Mouse (Mus musculus) macrophage (primary cell): ENCODE results near the gene Lamc2. TPM values are rescaled to one million over a fixed set of nuclear protein-coding genes. Genes with fewer than 3 reads are reported as not detected.

Source experiments
- H3K27ac ChIP-seq: fragments of 350-480 bp; formaldehyde crosslinking; 2 replicates; pipeline ENCODE4 v1.9.0; 2021
- H3K36me3 ChIP-seq: fragments of 350-480 bp; formaldehyde crosslinking; 2 replicates; pipeline ENCODE4 v1.9.0; 2021; ENCODE audit errors: inconsistent target
- H3K4me3 ChIP-seq: fragments of 350-480 bp; formaldehyde crosslinking; 2 replicates; pipeline ENCODE4 v1.9.0; 2021; ENCODE audit errors: inconsistent target
- H3K79me2 ChIP-seq: fragments of 350-480 bp; formaldehyde crosslinking; 2 replicates; pipeline ENCODE4 v1.9.0; 2021; ENCODE audit errors: inconsistent target
- WGBS: methylation state at CpG from one replicate; pipeline ENCODE4 v1.1.7; 2026; ENCODE audit warnings: inconsistent platforms; ENCODE audit not compliant: missing documents; 5-methylcytosine and 5-hydroxymethylcytosine counted together
- polyA plus RNA-seq: library from polyadenylated mRNA; stranded (reverse); fragments of 250-400 nt; gene quantifications from 3 replicates; pipeline ENCODE4 v1.2.4, GENCODE M21; 2018; ENCODE audit warnings: inconsistent platforms
- total RNA-seq, 78 experiments: library from RNA; depleted of rRNA; stranded (reverse); fragments of 250-400 nt; gene quantifications; 1 replicate in 9 of 78; 2 replicates in 24 of 78; 3 replicates in 43 of 78; 4 replicates in 2 of 78; pipeline ENCODE4 v1.2.4; 2018; ENCODE audit warnings: inconsistent platforms in 56 of 78

Lamc2 gene
- 1 to 10 TPM in 1 of 26 experiments, under 1 TPM in 1, not detected in 24; 0.92 to 1.2 TPM for total RNA-seq (2018; cell fraction: chromatin; rRNA removed)
- total RNA-seq (2018; cell fraction: cytosol; rRNA removed), result under 1 TPM in 10 of 26 experiments, not detected in 16; under 0.01 to 0.27 (median 0.05) TPM
- total RNA-seq (2018; cell fraction: nucleus; rRNA removed), result under 1 TPM in 1 of 26 experiments, not detected in 25; 0.35 TPM
- not detected in 3 replicates for polyA plus RNA-seq

DNA sequence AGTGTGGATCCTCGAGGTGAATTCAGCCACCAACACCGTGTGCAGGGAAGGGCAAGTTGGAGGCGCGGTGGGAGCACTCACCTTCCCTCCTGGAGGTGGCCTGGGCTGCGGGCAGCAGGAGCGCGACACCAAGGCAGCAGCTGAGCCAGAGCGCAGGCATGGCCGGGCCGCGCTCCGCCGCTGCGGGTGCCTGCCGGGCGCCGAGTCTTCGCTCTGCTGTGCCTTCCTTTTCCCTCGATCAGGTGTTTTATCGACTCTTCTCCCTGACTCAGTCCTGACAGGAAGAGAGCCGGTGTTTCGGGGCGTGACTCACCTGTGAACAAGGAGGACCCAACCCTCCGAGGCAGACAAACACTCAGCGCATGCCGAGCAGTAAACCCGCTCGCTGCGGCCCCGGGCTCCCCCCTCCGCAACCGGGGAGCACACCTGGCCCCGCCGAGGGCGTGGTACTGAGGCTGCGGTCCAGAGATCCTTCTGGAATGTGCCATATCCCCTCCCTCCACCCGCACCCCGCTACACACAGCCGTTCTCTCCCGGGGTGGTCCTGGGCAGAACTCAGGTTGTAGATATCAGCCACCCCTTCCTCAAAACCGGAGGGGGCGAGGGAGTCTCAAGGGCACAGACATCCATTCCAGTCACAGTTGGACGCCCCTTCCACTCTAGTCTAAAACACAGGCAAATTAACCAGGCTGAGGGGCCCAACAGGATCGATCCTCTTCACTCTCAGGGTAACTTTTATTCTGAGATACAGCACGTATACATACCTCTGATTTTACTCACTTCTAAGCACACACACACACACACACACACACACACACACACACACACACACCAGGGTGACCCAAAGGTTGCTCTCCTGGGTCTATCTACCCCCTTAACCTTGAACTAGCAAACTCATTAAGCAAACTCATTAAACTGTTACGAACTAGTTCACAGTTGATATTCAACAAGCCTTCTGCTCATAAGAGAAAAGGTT, at the start of gene Lamc2:
Lamc2 (minus strand) TSS at position 620 of the 976 bp plus-strand sequence.
- H3K36me3 ChIP-seq, result no peaks in the 10 kb centered on the region
- WGBS, result 7% methylated on average over 46 of the region's 46 CpGs
- no peak within 1 kb of the TSS for H3K4me3 ChIP-seq
- no peak within 1 kb of the TSS for H3K27ac ChIP-seq
- H3K79me2 ChIP-seq, result no peaks in the 10 kb centered on the region

DNA sequence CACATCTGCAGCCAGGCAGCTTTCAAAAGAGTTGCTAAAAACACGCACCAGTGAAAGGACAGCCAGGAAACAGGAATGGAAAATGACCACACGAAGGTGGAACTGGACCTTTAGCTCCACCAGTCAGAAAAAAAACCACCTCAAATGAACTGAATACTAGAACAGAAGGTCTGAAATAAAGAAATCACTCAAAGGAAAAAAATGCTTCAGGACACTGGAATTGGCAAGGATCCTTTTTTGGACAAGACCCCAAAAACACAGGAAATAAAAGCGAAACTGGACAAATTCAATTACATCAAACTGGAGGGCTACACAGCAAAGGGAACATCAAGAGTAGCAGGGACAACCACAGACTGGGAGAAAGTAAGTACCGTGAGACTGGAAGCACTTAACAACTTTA, 49.3 kb upstream of the Lamc2 start:
- no peak overlapping the region for H3K27ac ChIP-seq
- no peaks in the 10 kb centered on the region for H3K79me2 ChIP-seq
- WGBS, result 72% methylated on average over 4 of the region's 4 CpGs
- 0 out of 2 replicates have a peak, but pooled peaks cover 6% of the 10 kb centered on the region for H3K36me3 ChIP-seq
- no peak overlapping the region for H3K4me3 ChIP-seq

DNA sequence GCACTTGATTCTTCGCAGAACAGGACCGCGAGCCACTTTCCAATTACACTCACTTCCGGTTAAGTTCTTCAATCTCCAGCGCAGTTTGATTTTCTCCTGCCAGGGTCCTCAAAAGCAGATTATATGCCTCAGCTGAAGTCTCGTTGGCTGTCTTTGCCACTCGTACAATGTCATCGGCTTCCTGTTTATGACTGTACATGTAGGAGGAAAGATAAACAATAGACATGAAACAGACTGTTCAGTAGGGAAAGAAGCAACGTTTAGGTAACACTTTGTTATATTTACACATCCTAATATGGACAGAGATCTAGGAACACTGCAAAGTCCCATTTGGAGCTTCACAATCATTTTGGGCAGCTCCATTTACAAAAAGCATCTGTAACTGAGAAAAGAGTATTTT, 45.4 kb upstream of the Lamc2 start:
- WGBS, result 86% methylated on average over 5 of the region's 9 CpGs

GRCm38 (mm10) chr1:153227916-153228315, 41.7 kb upstream of the Lamc2 start:
- Histone ChIP-seq H3K27ac (no peak overlapping the region), H3K36me3 (peaks cover 31% of the 10 kb centered on the region; the same call in 1 of the 2 replicates), H3K4me3 (no peak overlapping the region), H3K79me2 (no peaks in the 10 kb centered on the region)
- WGBS, result 94% methylated on average over 4 of the region's 4 CpGs

More for the DNA sequence above, 45.4 kb upstream of the Lamc2 start:
- Histone ChIP-seq H3K4me3 (no peak overlapping the region), H3K36me3 (peaks cover 26% of the 10 kb centered on the region; the same call in 1 of the 2 replicates), H3K27ac (no peak overlapping the region), H3K79me2 (no peaks in the 10 kb centered on the region)

- Histone ChIP-seq H3K27ac (no peak overlapping the region), H3K4me3 (no peak overlapping the region), H3K79me2 (no peaks in the 10 kb centered on the region), H3K36me3 (peaks cover 31% of the 10 kb centered on the region; the same call in 1 of the 2 replicates)
- 91% methylated on average over 8 of the region's 8 CpGs for WGBS
These were observed 40.8 kb upstream of the Lamc2 start for GRCm38 (mm10) chr1:153227096-153227495.

- Histone ChIP-seq H3K79me2 (no peaks in the 10 kb centered on the region), H3K4me3 (no peak overlapping the region), H3K27ac (no peak overlapping the region), H3K36me3 (peaks cover 30% of the 10 kb centered on the region; the same call in 1 of the 2 replicates)
- WGBS, result 94% methylated on average over 21 of the region's 21 CpGs
These were observed 39.8 kb upstream of the Lamc2 start for GRCm38 (mm10) chr1:153225786-153226725.

DNA sequence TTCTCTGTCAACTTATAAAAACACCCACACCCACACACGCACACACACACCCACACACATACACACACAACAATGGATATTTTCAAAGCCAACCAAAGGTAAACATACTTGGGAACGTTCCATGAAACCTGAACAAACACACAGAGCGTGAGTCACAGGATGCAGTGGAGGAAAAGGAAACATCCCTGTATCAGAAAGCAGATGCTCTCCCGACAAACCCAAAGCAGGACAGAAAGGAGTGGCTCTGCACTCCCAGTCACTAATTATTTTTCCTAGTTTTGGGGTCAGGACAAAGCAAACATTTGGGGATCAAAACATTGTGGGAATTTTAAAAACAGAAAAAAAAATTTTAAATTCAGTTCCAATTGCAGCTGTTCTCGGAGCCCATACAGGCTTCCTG, 38.1 kb upstream of the Lamc2 start:
- Histone ChIP-seq H3K27ac (no peak overlapping the region), H3K79me2 (no peaks in the 10 kb centered on the region), H3K4me3 (no peak overlapping the region), H3K36me3 (peaks cover 23% of the 10 kb centered on the region; the same call in 1 of the 2 replicates)
- 98% methylated on average over 5 of the region's 5 CpGs for whole genome bisulfite sequencing

DNA sequence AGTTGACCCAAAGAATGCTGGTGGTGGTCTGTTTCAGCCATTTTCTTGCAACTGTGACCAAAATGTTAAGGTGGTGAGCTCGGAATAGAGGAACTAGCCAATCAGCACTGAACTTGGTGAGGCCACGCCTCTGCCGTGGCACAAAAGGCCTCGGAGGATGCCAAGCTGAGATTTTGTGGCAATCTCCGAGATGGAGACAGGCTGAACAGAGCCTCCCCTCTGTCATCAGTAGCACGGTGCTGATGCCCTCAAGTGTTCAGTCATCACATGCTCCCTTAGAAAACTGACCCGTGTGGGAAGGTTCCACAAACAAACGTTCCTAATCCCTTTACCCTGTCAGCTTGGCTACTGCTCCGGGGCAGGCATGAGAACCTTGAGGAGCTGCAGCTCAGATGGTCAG, 33.1 kb upstream of the Lamc2 start:
- WGBS, result 89% methylated on average over 9 of the region's 9 CpGs
- no peak overlapping the region for H3K27ac ChIP-seq
- no peaks in the 10 kb centered on the region for H3K79me2 ChIP-seq
- H3K36me3 ChIP-seq, result no peaks in the 10 kb centered on the region
- H3K4me3 ChIP-seq, result no peak overlapping the region

- WGBS, result 94% methylated on average over 4 of the region's 4 CpGs
- Histone ChIP-seq H3K36me3 (no peaks in the 10 kb centered on the region), H3K4me3 (no peak overlapping the region), H3K27ac (no peak overlapping the region), H3K79me2 (no peaks in the 10 kb centered on the region)
These were observed 30.3 kb upstream of the Lamc2 start for GRCm38 (mm10) chr1:153216516-153216915.

GRCm38 (mm10) chr1:153215676-153216075, 29.4 kb upstream of the Lamc2 start:
- no peak overlapping the region for H3K27ac ChIP-seq
- WGBS, result 79% methylated on average over 5 of the region's 5 CpGs
- H3K4me3 ChIP-seq, result no peak overlapping the region
- no peaks in the 10 kb centered on the region for H3K36me3 ChIP-seq
- no peaks in the 10 kb centered on the region for H3K79me2 ChIP-seq

DNA sequence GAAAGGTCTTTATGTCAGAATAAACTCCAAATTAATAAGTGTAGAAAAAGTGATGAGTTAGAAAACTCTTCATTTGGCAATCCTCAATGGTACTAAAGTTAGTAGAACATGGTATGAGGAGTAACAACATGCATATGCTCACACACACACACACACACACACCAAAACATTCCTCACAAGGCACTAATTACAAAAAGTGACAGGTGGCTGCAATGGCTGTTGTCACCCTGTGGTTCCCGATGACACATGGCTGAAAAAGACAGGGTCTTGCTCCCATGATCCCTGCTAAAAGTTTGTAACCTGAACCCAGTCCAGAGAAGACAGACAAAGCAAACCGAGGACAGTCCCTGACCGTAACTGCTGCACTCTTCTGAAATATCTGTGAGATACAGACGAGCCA, 24.7 kb upstream of the Lamc2 start:
- Histone ChIP-seq H3K36me3 (no peaks in the 10 kb centered on the region), H3K27ac (no peak overlapping the region), H3K4me3 (no peak overlapping the region), H3K79me2 (no peaks in the 10 kb centered on the region)
- WGBS, result 74% methylated on average over 4 of the region's 4 CpGs

GRCm38 (mm10) chr1:153210198-153210597, 24.0 kb upstream of the Lamc2 start:
- no peaks in the 10 kb centered on the region for H3K79me2 ChIP-seq
- H3K4me3 ChIP-seq, result no peak overlapping the region
- H3K36me3 ChIP-seq, result no peaks in the 10 kb centered on the region
- H3K27ac ChIP-seq, result no peak overlapping the region
- 100% methylated on average over 2 of the region's 2 CpGs for WGBS

- Histone ChIP-seq H3K27ac (no peak overlapping the region), H3K4me3 (no peak overlapping the region), H3K36me3 (no peaks in the 10 kb centered on the region), H3K79me2 (no peaks in the 10 kb centered on the region)
- WGBS, result 90% methylated on average over 8 of the region's 8 CpGs
These were observed 15.9 kb upstream of the Lamc2 start for GRCm38 (mm10) chr1:153202195-153202594.

DNA sequence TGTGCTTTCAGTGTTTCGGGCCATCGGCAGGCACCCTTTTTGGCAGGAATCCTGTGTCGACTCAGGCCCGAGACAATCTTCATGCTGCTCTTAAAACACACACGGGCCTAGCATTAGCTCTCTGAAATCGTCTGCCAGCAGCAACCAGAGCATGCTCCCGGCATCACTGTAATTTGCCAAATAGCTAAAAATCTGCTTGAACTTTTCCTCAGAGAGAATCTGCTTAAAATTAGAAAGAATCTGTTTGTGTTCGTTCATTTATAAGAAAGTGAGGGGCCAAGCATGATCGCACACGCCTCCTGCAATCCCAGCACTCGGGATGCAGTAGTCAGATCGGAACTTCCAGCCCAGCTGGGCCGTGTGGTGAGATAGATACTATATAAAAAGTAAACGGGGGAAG, 15.2 kb upstream of the Lamc2 start:
- Histone ChIP-seq H3K27ac (no peak overlapping the region), H3K4me3 (no peak overlapping the region), H3K79me2 (no peaks in the 10 kb centered on the region), H3K36me3 (no peaks in the 10 kb centered on the region)
- WGBS, result 67% methylated on average over 14 of the region's 14 CpGs
